Mouse (Mus musculus) cerebellum, adult 2 months (tissue): ENCODE data around the gene Sde2. TPM values are rescaled to one million over a fixed set of nuclear protein-coding genes. Genes with fewer than 3 reads are reported as not detected.
A peak's percentile ranks its signal among the peaks of the same experiment; 100 is the strongest.

ENCODE experiments used
- DNase-seq, 2 experiments: peaks; one replicate each; pipeline ENCODE4 v3.0.0; 2021
- H3K27ac ChIP-seq: fragments of 200-500 bp; 2 replicates; pipeline ENCODE4 v1.5.1; 2012; ENCODE audit warnings: low read length, control low read depth, inconsistent platforms; ENCODE audit not compliant: insufficient read depth
- H3K27me3 ChIP-seq: fragments of 200-500 bp; 2 replicates; pipeline ENCODE4 v1.6.1; 2012; ENCODE audit warnings: inconsistent platforms, mild to moderate bottlenecking, low read length, moderate library complexity; ENCODE audit not compliant: control insufficient read depth, insufficient read depth
- H3K4me1 ChIP-seq: fragments of 200-500 bp; 2 replicates; pipeline ENCODE4 v1.6.1; 2011; ENCODE audit warnings: low read length; ENCODE audit not compliant: control insufficient read depth, insufficient read depth
- H3K4me3 ChIP-seq: fragments of 200-500 bp; replicated peaks from 2 replicates; pipeline ENCODE3; 2011; ENCODE audit warnings: mild to moderate bottlenecking, low read depth, low read length, control low read depth; ENCODE audit not compliant: insufficient read depth
- CTCF ChIP-seq: fragments of 200-500 bp; IDR thresholded peaks from 2 replicates; pipeline ENCODE4 v1.5.1; 2011; ENCODE audit warnings: low read depth, mild to moderate bottlenecking, control low read depth, low read length, moderate library complexity, borderline replicate concordance; ENCODE audit not compliant: insufficient read depth
- POLR2A ChIP-seq: fragments of 200-500 bp; IDR thresholded peaks from 2 replicates; pipeline ENCODE4 v1.6.1; 2011; ENCODE audit warnings: low read length, control low read depth, borderline replicate concordance; ENCODE audit not compliant: insufficient read depth
- WGBS: fragments of 180-500 bp; shearing (Covaris S2); methylation state at CpG from one replicate; pipeline ENCODE4 v1.1.7; 2018; 5-methylcytosine and 5-hydroxymethylcytosine counted together
- polyA plus RNA-seq: library from polyadenylated mRNA; depleted of rRNA; stranded (reverse); fragments of >200 nt; gene quantifications from 2 replicates; pipeline ENCODE4 v1.2.3, GENCODE M21; 2012

The Sde2 gene
- polyA plus RNA-seq, 1 experiment, result 16.8 TPM

GRCm38 (mm10) chr1:180901107-180901506 is 50.2 kb downstream of the Sde2 start:
- Histone ChIP-seq H3K4me1 (peaks cover 9% of the 10 kb centered on the region; the same call in 1 of the 2 replicates), H3K4me3 (no peak overlapping the region), H3K27ac (no peak overlapping the region), H3K27me3 (no peaks in the 10 kb centered on the region)
- no peak for TF ChIP-seq POLR2A
- peak; percentile 46; the same call in 1 of the 2 replicates for TF ChIP-seq CTCF
- under 1% methylated on average over 4 of the region's 4 CpGs for WGBS
- DNase-seq, result peak in 1 of 2 experiments; percentile 62

GRCm38 (mm10) chr1:180902915-180903314 is 52.0 kb downstream of the Sde2 start:
- 44% methylated on average over 5 of the region's 5 CpGs for WGBS
- Histone ChIP-seq H3K27ac (no peak overlapping the region), H3K4me3 (no peak overlapping the region), H3K27me3 (no peaks in the 10 kb centered on the region), H3K4me1 (peaks cover 11% of the 10 kb centered on the region; the same call in 1 of the 2 replicates)
- no peak for DNase-seq
- TF ChIP-seq CTCF (no peak), POLR2A (no peak)

- H3K4me3 ChIP-seq, result peak overlapping the region; percentile 87
- H3K27me3 ChIP-seq, result no peaks in the 10 kb centered on the region
- TF ChIP-seq POLR2A, result no peak
- TF ChIP-seq CTCF, result no peak
- DNase-seq, result no peak
- no peak overlapping the region for H3K27ac ChIP-seq
- WGBS, result 27% methylated on average over 10 of the region's 10 CpGs
- H3K4me1 ChIP-seq, result peaks cover 11% of the 10 kb centered on the region; the same call in 1 of the 2 replicates
Measured at GRCm38 (mm10) chr1:180903666-180904038, 52.7 kb downstream of the Sde2 start.

- no peaks in the 10 kb centered on the region for H3K27me3 ChIP-seq
- peak within 1 kb of the TSS; percentile 87 for H3K4me3 ChIP-seq
- peaks cover 11% of the 10 kb centered on the region; the same call in 1 of the 2 replicates for H3K4me1 ChIP-seq
- peak; percentile 93 to 94 for DNase-seq
- 0 out of 2 replicates have a peak within 1 kb of the TSS, but pooled peaks have one; percentile 3 for H3K27ac ChIP-seq
- TF ChIP-seq CTCF (no peak), POLR2A (peak; percentile 67; the same call in 1 of the 2 replicates)
- under 1% methylated on average over 52 of the region's 52 CpGs for WGBS
Measured at GRCm38 (mm10) chr1:180904039-180904814, 53.3 kb downstream of the Sde2 start, which contains the start of gene Pycr2. Gene Pycr2 (plus strand): TSS chr1:180904293.

- DNase-seq, result no peak
- H3K27ac ChIP-seq, result no peak overlapping the region
- no peaks in the 10 kb centered on the region for H3K27me3 ChIP-seq
- TF ChIP-seq POLR2A (no peak), CTCF (no peak)
- peaks cover 11% of the 10 kb centered on the region; the same call in 1 of the 2 replicates for H3K4me1 ChIP-seq
- WGBS, result under 1% methylated on average over 5 of the region's 5 CpGs
- peak overlapping the region; percentile 87 for H3K4me3 ChIP-seq
Measured at GRCm38 (mm10) chr1:180904815-180905080, 53.8 kb downstream of the Sde2 start.

- no peak for DNase-seq
- WGBS, result 32% methylated on average over 6 of the region's 6 CpGs
- TF ChIP-seq CTCF (no peak), POLR2A (no peak)
- Histone ChIP-seq H3K27ac (no peak overlapping the region), H3K27me3 (no peaks in the 10 kb centered on the region), H3K4me1 (peaks cover 11% of the 10 kb centered on the region; the same call in 1 of the 2 replicates), H3K4me3 (no peak overlapping the region)
Measured at GRCm38 (mm10) chr1:180905307-180905706, 54.4 kb downstream of the Sde2 start.

GRCm38 (mm10) chr1:180905876-180906275 is 54.9 kb downstream of the Sde2 start:
- no peak for TF ChIP-seq POLR2A
- no peak for TF ChIP-seq CTCF
- no peak for DNase-seq
- H3K27ac ChIP-seq, result no peak overlapping the region
- H3K27me3 ChIP-seq, result no peaks in the 10 kb centered on the region
- 89% methylated on average over 17 of the region's 17 CpGs for WGBS
- H3K4me1 ChIP-seq, result peaks cover 11% of the 10 kb centered on the region; the same call in 1 of the 2 replicates
- no peak overlapping the region for H3K4me3 ChIP-seq
